Mouse (Mus musculus): ENCODE data around the gene Rbm8a2. TPM values are rescaled to one million over a fixed set of nuclear protein-coding genes. Genes with fewer than 3 reads are reported as not detected.
"Not testable (repeated sequence)": the region's sequence is repeated elsewhere in the genome, so short reads cannot be mapped to it uniquely, and the experiment has no call there.

The Rbm8a2 gene
- polyA plus RNA-seq (2016; fragmentation: Nextera tagmentation; extraction: Ambion mirVana): 0.39 and 0.60 TPM in 2 replicates

DNA sequence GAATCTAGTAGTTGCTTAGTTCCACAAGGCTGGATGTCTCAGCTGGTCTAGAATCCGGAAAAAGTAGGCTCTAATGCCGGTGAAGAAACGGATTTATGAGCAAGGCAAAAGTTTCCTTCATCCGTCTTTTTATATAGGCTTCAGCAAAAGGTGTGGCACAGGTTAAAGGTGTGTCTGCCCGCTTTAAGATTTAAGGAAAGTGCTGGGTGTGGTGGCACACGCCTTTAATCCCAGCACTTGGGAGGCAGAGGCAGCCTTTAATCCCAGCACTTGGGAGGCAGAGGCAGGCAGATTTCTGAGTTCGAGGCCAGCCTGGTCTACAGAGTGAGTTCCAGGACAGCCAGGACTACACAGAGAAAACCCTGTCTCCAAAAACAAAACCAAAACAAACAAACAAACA lies at the start of gene Rbm8a2:
Gene Rbm8a2 (minus strand): TSS at position 101 of the 400 bp plus-strand sequence.
- not testable (repeated sequence) for H3K9ac ChIP-seq; H3K9me3 ChIP-seq (replicated peaks); ATAC-seq; H3K4me1 ChIP-seq; H3K4me2 ChIP-seq; H3K4me3 ChIP-seq; H3K27ac ChIP-seq; H3K36me3 ChIP-seq; H3K27me3 ChIP-seq (replicated peaks)
- WGBS (ENCODE audit: insufficient replicate concordance): 74% methylated on average over 7 of the region's 7 CpGs

DNA sequence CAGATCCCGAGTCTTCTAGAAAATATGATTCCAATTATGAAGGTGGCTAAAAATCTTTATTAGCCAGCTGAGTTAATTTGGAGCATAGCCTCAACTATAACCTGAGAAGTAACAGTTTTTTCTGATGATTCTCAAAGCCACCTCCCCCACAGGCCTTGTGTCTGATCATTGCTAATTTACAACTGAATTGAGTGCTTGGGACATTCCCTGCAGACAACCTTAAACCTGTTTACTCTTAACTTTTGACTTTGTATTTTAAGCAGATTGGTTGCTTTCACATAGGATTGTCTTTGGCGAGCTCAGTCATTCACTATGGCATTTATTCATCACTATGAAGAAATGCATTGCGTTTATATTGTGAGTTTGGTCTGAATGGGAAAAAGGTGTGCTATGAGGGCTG lies 49.5 kb upstream of the Rbm8a2 start:
- H3K4me3 ChIP-seq: no peak overlapping the region
- H3K9me3 ChIP-seq (replicated peaks): no peaks in the 10 kb centered on the region
- H3K36me3 ChIP-seq: no peaks in the 10 kb centered on the region
- 57% methylated on average over 3 of the region's 3 CpGs for WGBS (ENCODE audit: insufficient replicate concordance)
- no peaks in the 10 kb centered on the region for H3K27me3 ChIP-seq (replicated peaks)
- no peak overlapping the region for H3K27ac ChIP-seq
- H3K9ac ChIP-seq: no peak overlapping the region
- no peak overlapping the region for H3K4me2 ChIP-seq
- ATAC-seq: no peak
- no peaks in the 10 kb centered on the region for H3K4me1 ChIP-seq

GRCm38 (mm10) chr1:176024501-176024900 lies 45.6 kb upstream of the Rbm8a2 start:
- H3K4me1 ChIP-seq: no peaks in the 10 kb centered on the region
- no peak overlapping the region for H3K4me3 ChIP-seq
- H3K27ac ChIP-seq: no peak overlapping the region
- H3K36me3 ChIP-seq: no peaks in the 10 kb centered on the region
- 50% methylated on average over 1 of the region's 1 CpGs for WGBS (ENCODE audit: insufficient replicate concordance)
- no peak overlapping the region for H3K9ac ChIP-seq
- H3K4me2 ChIP-seq: no peak overlapping the region
- H3K27me3 ChIP-seq (replicated peaks): no peaks in the 10 kb centered on the region
- ATAC-seq: no peak
- no peaks in the 10 kb centered on the region for H3K9me3 ChIP-seq (replicated peaks)

DNA sequence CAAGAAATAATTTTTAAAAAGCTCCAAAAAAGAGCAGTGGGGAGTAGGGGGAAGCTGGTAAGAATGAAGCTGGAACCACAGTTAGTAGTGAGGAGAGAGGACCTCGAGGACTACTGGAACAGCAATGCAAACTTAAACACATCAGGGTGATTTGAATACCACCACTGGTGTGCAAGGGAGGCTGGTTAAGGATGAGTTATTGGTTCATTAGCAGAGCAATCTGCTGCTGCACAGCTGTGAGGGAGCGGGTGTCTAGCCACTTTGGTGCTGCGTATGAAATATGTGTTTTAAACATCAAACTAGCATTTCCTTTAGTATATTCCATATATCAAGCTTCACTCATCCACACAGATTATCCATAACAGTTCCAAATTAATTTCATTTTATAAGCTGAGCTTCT lies 39.6 kb upstream of the Rbm8a2 start:
- 78% methylated on average over 3 of the region's 3 CpGs for WGBS (ENCODE audit: insufficient replicate concordance)
- no peak overlapping the region for H3K27ac ChIP-seq

GRCm38 (mm10) chr1:176016076-176016475 lies 37.2 kb upstream of the Rbm8a2 start:
- Histone ChIP-seq H3K27me3 (replicated peaks) (no peaks in the 10 kb centered on the region), H3K9me3 (replicated peaks) (no peaks in the 10 kb centered on the region), H3K4me3 (no peak overlapping the region), H3K36me3 (no peaks in the 10 kb centered on the region), H3K9ac (no peak overlapping the region), H3K4me2 (no peak overlapping the region), H3K27ac (no peak overlapping the region), H3K4me1 (no peaks in the 10 kb centered on the region)
- no peak for ATAC-seq
- WGBS (ENCODE audit: insufficient replicate concordance): 60% methylated on average over 3 of the region's 3 CpGs

More for the DNA sequence above, 39.6 kb upstream of the Rbm8a2 start:
- no peaks in the 10 kb centered on the region for H3K27me3 ChIP-seq (replicated peaks)
- no peak overlapping the region for H3K9ac ChIP-seq
- no peak overlapping the region for H3K4me2 ChIP-seq
- no peaks in the 10 kb centered on the region for H3K9me3 ChIP-seq (replicated peaks)
- no peaks in the 10 kb centered on the region for H3K4me1 ChIP-seq
- H3K36me3 ChIP-seq: no peaks in the 10 kb centered on the region
- H3K4me3 ChIP-seq: no peak overlapping the region
- no peak for ATAC-seq

- Histone ChIP-seq H3K27me3 (replicated peaks) (no peaks in the 10 kb centered on the region), H3K4me2 (no peak overlapping the region), H3K27ac (no peak overlapping the region), H3K4me1 (no peaks in the 10 kb centered on the region), H3K36me3 (no peaks in the 10 kb centered on the region), H3K4me3 (no peak overlapping the region), H3K9ac (no peak overlapping the region), H3K9me3 (replicated peaks) (no peaks in the 10 kb centered on the region)
- ATAC-seq: no peak
- 52% methylated on average over 3 of the region's 3 CpGs for WGBS (ENCODE audit: insufficient replicate concordance)
These were observed 34.8 kb upstream of the Rbm8a2 start for GRCm38 (mm10) chr1:176013497-176014268.

- Histone ChIP-seq H3K27ac (no peak overlapping the region), H3K4me1 (no peaks in the 10 kb centered on the region), H3K27me3 (replicated peaks) (no peaks in the 10 kb centered on the region), H3K9me3 (replicated peaks) (no peaks in the 10 kb centered on the region), H3K4me2 (no peak overlapping the region), H3K36me3 (no peaks in the 10 kb centered on the region), H3K4me3 (no peak overlapping the region), H3K9ac (no peak overlapping the region)
- ATAC-seq: no peak
These were observed 32.6 kb upstream of the Rbm8a2 start for GRCm38 (mm10) chr1:176011535-176011934.

DNA sequence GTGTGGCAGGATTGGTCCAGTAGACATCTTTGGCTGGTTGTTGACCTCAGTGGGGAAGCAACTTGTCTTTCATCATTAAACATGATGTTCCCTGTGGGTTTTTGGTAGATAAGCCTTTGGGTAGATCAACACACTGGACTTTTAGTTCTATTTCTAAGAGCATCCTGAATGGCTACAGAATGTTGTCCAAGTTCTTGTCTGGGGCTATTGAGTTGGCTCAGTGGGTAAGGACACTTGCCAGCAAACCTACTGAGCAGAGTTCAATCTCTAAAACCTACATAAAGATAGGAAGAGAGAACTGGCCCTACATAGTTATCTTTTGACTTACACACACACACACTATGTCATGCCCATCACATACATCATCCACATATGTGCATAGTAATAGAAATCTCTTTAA lies 32.2 kb upstream of the Rbm8a2 start:
- no peak overlapping the region for H3K9ac ChIP-seq
- H3K27me3 ChIP-seq (replicated peaks): no peaks in the 10 kb centered on the region
- H3K4me1 ChIP-seq: no peaks in the 10 kb centered on the region
- no peaks in the 10 kb centered on the region for H3K9me3 ChIP-seq (replicated peaks)
- no peaks in the 10 kb centered on the region for H3K36me3 ChIP-seq
- no peak overlapping the region for H3K4me2 ChIP-seq
- no peak overlapping the region for H3K4me3 ChIP-seq
- ATAC-seq: no peak
- no peak overlapping the region for H3K27ac ChIP-seq

DNA sequence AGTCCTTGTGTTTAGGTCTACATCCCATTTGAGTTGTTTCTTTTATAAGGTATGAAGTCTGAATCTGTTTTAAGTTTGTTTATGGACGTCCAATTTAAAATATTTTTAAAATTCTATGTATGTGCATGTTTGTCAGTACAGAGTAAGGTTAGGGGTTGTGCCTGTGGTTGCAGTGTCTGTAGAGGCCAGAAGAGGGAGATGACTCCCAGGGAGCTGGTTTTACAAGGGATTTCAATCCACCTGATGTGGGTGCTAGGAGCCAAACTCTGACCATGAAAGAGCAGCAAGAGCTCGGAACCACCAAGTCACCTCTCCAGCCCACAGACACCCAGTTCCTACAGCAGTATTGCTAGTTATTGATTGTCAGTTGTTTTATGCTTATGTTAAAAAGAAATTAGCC lies 29.5 kb upstream of the Rbm8a2 start:
- Histone ChIP-seq H3K4me2 (no peak overlapping the region), H3K9me3 (replicated peaks) (no peaks in the 10 kb centered on the region), H3K4me1 (no peaks in the 10 kb centered on the region), H3K27me3 (replicated peaks) (no peaks in the 10 kb centered on the region), H3K27ac (no peak overlapping the region), H3K4me3 (no peak overlapping the region), H3K9ac (no peak overlapping the region), H3K36me3 (no peaks in the 10 kb centered on the region)
- no peak for ATAC-seq
- WGBS (ENCODE audit: insufficient replicate concordance): 65% methylated on average over 2 of the region's 2 CpGs

GRCm38 (mm10) chr1:176000599-176000998 lies 21.7 kb upstream of the Rbm8a2 start:
- no peak for ATAC-seq
- no peaks in the 10 kb centered on the region for H3K36me3 ChIP-seq
- 54% methylated on average over 5 of the region's 5 CpGs for WGBS (ENCODE audit: insufficient replicate concordance)

DNA sequence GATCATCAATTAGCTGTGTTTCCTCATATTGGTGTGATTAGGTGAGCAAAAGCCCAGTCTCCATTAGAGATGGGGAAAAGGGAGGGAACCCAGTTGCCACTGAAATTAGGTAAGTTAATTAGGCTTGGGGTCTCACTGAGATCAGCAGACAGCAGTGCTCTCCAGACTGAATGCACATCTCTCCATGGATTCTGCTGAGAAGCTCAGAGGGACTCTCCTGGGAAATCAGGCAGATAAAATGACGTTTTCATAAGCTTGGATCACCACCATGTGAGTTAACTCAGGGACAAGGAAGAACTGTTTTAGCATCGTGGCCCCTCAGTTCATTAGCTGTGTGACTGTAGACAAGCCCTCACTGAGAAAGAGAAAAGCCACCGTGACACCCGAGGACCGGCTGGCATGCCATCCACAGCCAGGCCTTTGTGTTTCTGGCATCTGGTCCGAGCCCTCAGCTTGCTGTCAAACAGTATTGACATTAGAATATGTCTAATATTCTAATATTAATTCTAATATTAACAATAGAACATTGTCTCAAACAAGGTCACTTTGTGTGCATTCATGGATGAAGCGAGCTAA lies 18.2 kb upstream of the Rbm8a2 start:
- no peak overlapping the region for H3K27ac ChIP-seq
- H3K9ac ChIP-seq: no peak overlapping the region
- no peak overlapping the region for H3K4me2 ChIP-seq
- no peaks in the 10 kb centered on the region for H3K9me3 ChIP-seq (replicated peaks)
- no peaks in the 10 kb centered on the region for H3K4me1 ChIP-seq
- H3K27me3 ChIP-seq (replicated peaks): no peaks in the 10 kb centered on the region
- H3K36me3 ChIP-seq: no peaks in the 10 kb centered on the region
- no peak overlapping the region for H3K4me3 ChIP-seq
- no peak for ATAC-seq
- 67% methylated on average over 7 of the region's 7 CpGs for WGBS (ENCODE audit: insufficient replicate concordance)

More at GRCm38 (mm10) chr1:176000599-176000998, 21.7 kb upstream of the Rbm8a2 start:
- H3K9me3 ChIP-seq (replicated peaks): no peaks in the 10 kb centered on the region
- no peak overlapping the region for H3K27ac ChIP-seq
- H3K4me1 ChIP-seq: no peaks in the 10 kb centered on the region
- no peaks in the 10 kb centered on the region for H3K27me3 ChIP-seq (replicated peaks)
- no peak overlapping the region for H3K4me3 ChIP-seq
- H3K4me2 ChIP-seq: no peak overlapping the region
- H3K9ac ChIP-seq: no peak overlapping the region

- Histone ChIP-seq H3K4me1 (no peaks in the 10 kb centered on the region), H3K4me3 (no peak overlapping the region), H3K27me3 (replicated peaks) (no peaks in the 10 kb centered on the region), H3K27ac (no peak overlapping the region), H3K36me3 (no peaks in the 10 kb centered on the region), H3K9ac (no peak overlapping the region), H3K4me2 (no peak overlapping the region), H3K9me3 (replicated peaks) (no peaks in the 10 kb centered on the region)
- ATAC-seq: no peak
- WGBS (ENCODE audit: insufficient replicate concordance): 64% methylated on average over 4 of the region's 4 CpGs
These were observed 10.0 kb upstream of the Rbm8a2 start for GRCm38 (mm10) chr1:175988912-175989311.

GRCm38 (mm10) chr1:175988448-175988847 lies 9.5 kb upstream of the Rbm8a2 start:
- 73% methylated on average over 5 of the region's 5 CpGs for WGBS (ENCODE audit: insufficient replicate concordance)
- Histone ChIP-seq H3K36me3 (no peaks in the 10 kb centered on the region), H3K4me2 (no peak overlapping the region), H3K9ac (no peak overlapping the region), H3K9me3 (replicated peaks) (no peaks in the 10 kb centered on the region), H3K4me1 (no peaks in the 10 kb centered on the region), H3K27me3 (replicated peaks) (no peaks in the 10 kb centered on the region), H3K4me3 (no peak overlapping the region), H3K27ac (no peak overlapping the region)
- no peak for ATAC-seq

Measured in liver, embryonic 12.5 days (tissue).